Mouse (Mus musculus) heart, embryonic 14.5 days (tissue): ENCODE results near the gene 1700023F06Rik. TPM values are rescaled to one million over a fixed set of nuclear protein-coding genes. Genes with fewer than 3 reads are reported as not detected.
A peak's percentile ranks its signal among the peaks of the same experiment; 100 is the strongest.

Experiments used
- ATAC-seq: fragments of 200-750 bp; cut with Nextera tagmentation; 2 replicates; pipeline ENCODE4 v1.8.0; 2017; ENCODE audit warnings: low read depth, moderate TSS enrichment; ENCODE audit not compliant: insufficient number of reproducible peaks, insufficient read depth, low FRiP score
- H3K27ac ChIP-seq, 2 experiments: fragments of 200-500 bp in 1 of 2; fragments of 300-500 bp in 1 of 2; sonication (generic) in 1 of 2; replicated peaks in 1 of 2; 2 replicates each; pipeline ENCODE4 v1.5.1; 2012 to 2014; ENCODE audit warnings: low read depth in 2 of 2, low read length in 2 of 2, control low read depth in 1 of 2, mild to moderate bottlenecking in 1 of 2, mixed read lengths in 1 of 2; ENCODE audit not compliant: control insufficient read depth in 1 of 2, insufficient read depth in 1 of 2
- H3K27me3 ChIP-seq: fragments of 300-500 bp; sonication (generic); 2 replicates; pipeline ENCODE4 v1.6.1; 2014; ENCODE audit warnings: mild to moderate bottlenecking, low read length, control low read depth; ENCODE audit not compliant: control insufficient read depth, insufficient read depth
- H3K36me3 ChIP-seq: fragments of 300-500 bp; sonication (generic); 2 replicates; pipeline ENCODE4 v1.6.1; 2014; ENCODE audit warnings: mild to moderate bottlenecking, control low read depth, low read length, mixed read lengths; ENCODE audit not compliant: control insufficient read depth, insufficient read depth
- H3K4me1 ChIP-seq, 2 experiments: fragments of 200-500 bp in 1 of 2; fragments of 300-500 bp in 1 of 2; sonication (generic) in 1 of 2; 2 replicates each; pipeline ENCODE4 v1.6.1; 2012 to 2014; ENCODE audit warnings: low read length in 2 of 2, control low read depth in 1 of 2, mixed read lengths in 1 of 2; ENCODE audit not compliant: control insufficient read depth in 2 of 2, insufficient read depth in 2 of 2
- H3K4me2 ChIP-seq: fragments of 300-500 bp; sonication (generic); 2 replicates; pipeline ENCODE4 v1.6.1; 2014; ENCODE audit warnings: mild to moderate bottlenecking, low read length
- H3K4me3 ChIP-seq, 2 experiments: fragments of 200-500 bp in 1 of 2; fragments of 300-500 bp in 1 of 2; sonication (generic) in 1 of 2; 2 replicates each; pipeline ENCODE4 v1.5.1; 2012 to 2014; ENCODE audit warnings: low read length in 2 of 2, mild to moderate bottlenecking in 2 of 2, control low read depth in 1 of 2, low read depth in 1 of 2, moderate library complexity in 1 of 2; ENCODE audit not compliant: control insufficient read depth in 1 of 2, insufficient read depth in 1 of 2
- H3K9ac ChIP-seq: fragments of 300-500 bp; sonication (generic); 2 replicates; pipeline ENCODE4 v1.6.1; 2014; ENCODE audit warnings: mild to moderate bottlenecking, low read length
- H3K9me3 ChIP-seq: fragments of 300-500 bp; sonication (generic); 2 replicates; pipeline ENCODE4 v1.6.1; 2016; ENCODE audit warnings: low read length, control low read depth; ENCODE audit not compliant: control insufficient read depth
- WGBS: fragments of 180-500 bp; shearing (Covaris S2); extraction: QIAGEN DNeasy Blood & Tissue Kit; methylation state at CpG from one replicate; pipeline ENCODE4 v1.1.7; 2014; 5-methylcytosine and 5-hydroxymethylcytosine counted together
- polyA plus RNA-seq: library from polyadenylated mRNA; unstranded; fragments of >200 nt; fragmentation: Nextera tagmentation; extraction: Ambion mirVana; gene quantifications from 2 replicates; pipeline ENCODE4 v1.2.1, GENCODE M21; 2014

The 1700023F06Rik gene
- 0.18 and 0.30 TPM in 2 replicates for polyA plus RNA-seq

DNA sequence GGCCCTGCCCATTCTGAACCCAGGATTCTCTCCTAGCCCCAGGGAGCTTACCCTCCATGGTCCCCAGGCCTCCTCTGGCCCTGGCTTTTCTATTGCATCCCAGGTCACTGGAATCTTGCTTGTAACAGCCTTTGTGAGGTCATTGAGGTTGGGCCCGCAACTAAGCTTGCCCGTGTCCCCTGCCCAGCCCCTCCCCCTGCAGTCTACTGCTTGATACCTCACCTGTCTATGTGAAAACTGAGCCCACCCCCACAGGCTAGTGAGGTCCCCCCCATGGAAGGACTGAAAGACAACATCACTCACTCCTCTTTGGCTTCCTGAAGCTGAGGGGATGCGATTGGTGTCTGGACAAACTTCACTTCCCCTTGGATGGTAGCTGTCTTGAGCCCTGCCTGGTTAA, at the start of gene 1700023F06Rik:
Gene 1700023F06Rik (minus strand): TSS at position 101 of the 400 bp plus-strand sequence.
- Histone ChIP-seq H3K9ac (no peak within 1 kb of the TSS), H3K4me2 (no peak within 1 kb of the TSS), H3K27me3 (no peaks in the 10 kb centered on the region), H3K27ac (no peak within 1 kb of the TSS), H3K4me1 (no peaks in the 10 kb centered on the region), H3K4me3 (no peak within 1 kb of the TSS), H3K9me3 (no peaks in the 10 kb centered on the region), H3K36me3 (no peaks in the 10 kb centered on the region)
- 81% methylated on average over 3 of the region's 3 CpGs for WGBS
- ATAC-seq: no peak

- no peak for ATAC-seq
- no peaks in the 10 kb centered on the region for H3K27me3 ChIP-seq
- H3K4me3 ChIP-seq: no peak overlapping the region
- H3K36me3 ChIP-seq: no peaks in the 10 kb centered on the region
- no peak overlapping the region for H3K9ac ChIP-seq
- H3K27ac ChIP-seq: no peak overlapping the region
- no peaks in the 10 kb centered on the region for H3K9me3 ChIP-seq
- 84% methylated on average over 4 of the region's 4 CpGs for WGBS
- H3K4me2 ChIP-seq: no peak overlapping the region
- H3K4me1 ChIP-seq: peaks cover 13 to 15% of the 10 kb centered on the region in 2 experiments
These were observed 49.7 kb upstream of the 1700023F06Rik start for GRCm38 (mm10) chr11:103257938-103258481.

- Histone ChIP-seq H3K9ac (no peak overlapping the region), H3K4me1 (peaks cover 7 to 10% of the 10 kb centered on the region in 2 experiments), H3K9me3 (no peaks in the 10 kb centered on the region), H3K27me3 (no peaks in the 10 kb centered on the region), H3K36me3 (no peaks in the 10 kb centered on the region), H3K27ac (no peak overlapping the region), H3K4me2 (no peak overlapping the region), H3K4me3 (no peak overlapping the region)
- ATAC-seq: no peak
- 84% methylated on average over 5 of the region's 5 CpGs for WGBS
These were observed 45.2 kb upstream of the 1700023F06Rik start for GRCm38 (mm10) chr11:103253605-103254004.

- no peak overlapping the region for H3K9ac ChIP-seq
- H3K4me2 ChIP-seq: no peak overlapping the region
- no peaks in the 10 kb centered on the region for H3K9me3 ChIP-seq
- no peaks in the 10 kb centered on the region for H3K36me3 ChIP-seq
- no peak overlapping the region for H3K4me3 ChIP-seq
- ATAC-seq: no peak
- no peak overlapping the region for H3K27ac ChIP-seq
- WGBS: 75% methylated on average over 5 of the region's 5 CpGs
- no peaks in the 10 kb centered on the region for H3K27me3 ChIP-seq
- H3K4me1 ChIP-seq: peaks cover 17 to 23% of the 10 kb centered on the region in 2 experiments
These were observed 44.0 kb upstream of the 1700023F06Rik start for GRCm38 (mm10) chr11:103252380-103252779.

DNA sequence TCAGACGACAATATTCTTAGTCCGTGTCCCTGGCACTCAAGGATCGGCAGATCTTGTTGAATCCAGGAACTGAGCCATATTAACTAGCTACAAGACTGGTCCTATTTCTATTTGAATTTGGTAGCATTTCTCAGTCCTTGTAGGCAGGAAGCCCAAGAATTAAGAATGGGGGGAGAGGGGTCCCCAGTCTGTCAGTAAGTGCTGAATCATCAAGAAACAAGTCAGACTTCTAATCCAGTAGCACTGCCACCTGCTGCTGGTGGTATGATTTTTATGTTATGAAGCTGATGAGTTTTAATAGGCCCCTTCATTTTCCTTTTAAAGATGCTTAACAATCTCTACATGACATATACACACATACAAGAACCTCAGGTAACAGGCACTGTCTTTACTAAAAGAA, 42.0 kb upstream of the 1700023F06Rik start:
- Histone ChIP-seq H3K4me2 (no peak overlapping the region), H3K27ac (no peak overlapping the region), H3K4me1 (peaks cover 32 to 39% of the 10 kb centered on the region in 2 experiments), H3K4me3 (no peak overlapping the region), H3K36me3 (no peaks in the 10 kb centered on the region), H3K9ac (no peak overlapping the region), H3K27me3 (no peaks in the 10 kb centered on the region), H3K9me3 (no peaks in the 10 kb centered on the region)
- no peak for ATAC-seq
- 94% methylated on average over 3 of the region's 3 CpGs for WGBS

DNA sequence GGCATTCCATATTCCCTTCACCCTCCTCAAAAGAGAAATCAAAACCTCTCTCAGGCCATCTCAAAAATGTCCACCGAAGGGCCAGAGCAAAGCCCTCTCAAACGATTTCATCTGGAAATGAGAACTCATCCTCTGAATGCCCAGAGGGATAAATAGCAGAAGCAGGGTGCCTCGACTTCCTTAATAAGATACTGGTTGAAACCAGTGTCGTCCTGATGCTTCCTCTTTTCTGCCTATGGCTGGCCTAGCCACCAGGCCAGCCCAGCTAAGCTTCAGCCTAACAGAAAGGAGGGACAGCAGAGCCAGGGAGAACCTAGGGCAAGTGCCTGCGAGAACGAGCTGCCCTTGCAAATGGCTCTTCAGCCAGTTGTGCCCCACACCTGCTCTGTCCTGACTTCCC, 41.2 kb upstream of the 1700023F06Rik start:
- no peaks in the 10 kb centered on the region for H3K27me3 ChIP-seq
- no peak overlapping the region for H3K4me2 ChIP-seq
- 69% methylated on average over 6 of the region's 6 CpGs for WGBS
- no peak overlapping the region for H3K4me3 ChIP-seq
- no peaks in the 10 kb centered on the region for H3K9me3 ChIP-seq
- peak overlapping the region; percentile 0; the same call in 1 of the 2 replicates for H3K9ac ChIP-seq
- peaks cover 35 to 46% of the 10 kb centered on the region in 2 experiments for H3K4me1 ChIP-seq
- peak overlapping the region in 1 of 2 experiments; percentile 1; a peak in 1 of 4 replicates for H3K27ac ChIP-seq
- no peak for ATAC-seq
- no peaks in the 10 kb centered on the region for H3K36me3 ChIP-seq

GRCm38 (mm10) chr11:103248837-103249236, 40.5 kb upstream of the 1700023F06Rik start:
- no peak overlapping the region for H3K9ac ChIP-seq
- WGBS: 69% methylated on average over 5 of the region's 5 CpGs
- no peak for ATAC-seq
- peaks cover 35 to 48% of the 10 kb centered on the region in 2 experiments for H3K4me1 ChIP-seq
- no peaks in the 10 kb centered on the region for H3K27me3 ChIP-seq
- no peak overlapping the region; a peak in 1 of 4 replicates for H3K27ac ChIP-seq
- H3K4me2 ChIP-seq: no peak overlapping the region
- H3K9me3 ChIP-seq: no peaks in the 10 kb centered on the region
- no peak overlapping the region for H3K4me3 ChIP-seq
- no peaks in the 10 kb centered on the region for H3K36me3 ChIP-seq
